ENCODE assay signal across 29 mouse cellular contexts in genomic region chr8:48439491-48439890, GRCm38 (mm10).
DNase-seq lines count a peak whose midpoint lies in the region; ATAC-seq lines count a peak whose summit lies in the region.
"Had no signal": no experiment of that assay in that cellular context is flagged by ENCODE, and none has a peak within 500 bp of the region (broad histone marks: within the 10 kb centered on the region; RNA-seq: fewer than 3 reads in every experiment).

No protein-coding gene starts in this region.

- no peaks in the 10 kb centered on the region for H3K27me3 ChIP-seq in kidney, embryonic 16.5 days (ENCODE audit: insufficient read depth, low read length)
- H3K27me3 ChIP-seq in neural tube, embryonic 15.5 days (replicated peaks): no peaks in the 10 kb centered on the region
- H3K27me3 ChIP-seq: CH12.LX; embryonic facial prominence, embryonic 13.5 days; forebrain, embryonic 13.5 days; heart, embryonic 13.5 days had no signal

- no peak overlapping the region for H3K4me3 ChIP-seq in kidney, embryonic 16.5 days (ENCODE audit: low read length)
- no peak overlapping the region for H3K4me3 ChIP-seq in neural tube, embryonic 15.5 days (replicated peaks)
- H3K4me3 ChIP-seq: embryonic facial prominence, embryonic 10.5 days; embryonic facial prominence, embryonic 13.5 days; erythroblast, embryonic 14.5 days; forebrain, embryonic 13.5 days; heart, adult 2 months; heart, embryonic 10.5 days; heart, embryonic 13.5 days had no signal

- H3K4me2 ChIP-seq in kidney, embryonic 16.5 days (replicated peaks; ENCODE audit: low read depth, low read length): peak overlapping the region; percentile 12; the same call in 1 of the 2 replicates
- no peak overlapping the region for H3K4me2 ChIP-seq in neural tube, embryonic 15.5 days
- H3K4me2 ChIP-seq: embryonic facial prominence, embryonic 13.5 days; forebrain, embryonic 13.5 days; heart, embryonic 13.5 days; hindbrain, embryonic 14.5 days had no signal

- H3K36me3 ChIP-seq in kidney, embryonic 16.5 days (ENCODE audit: insufficient read depth, low read length): no peaks in the 10 kb centered on the region
- H3K36me3 ChIP-seq in neural tube, embryonic 15.5 days: no peaks in the 10 kb centered on the region
- H3K36me3 ChIP-seq: heart, embryonic 10.5 days had no signal

- 69% methylated on average over 12 of the region's 12 CpGs for WGBS in kidney, embryonic 16.5 days
- 53% methylated on average over 12 of the region's 12 CpGs for WGBS in neural tube, embryonic 15.5 days

- peaks cover 8% of the 10 kb centered on the region for H3K4me1 ChIP-seq in kidney, embryonic 16.5 days (ENCODE audit: insufficient read depth, low read length)
- peaks cover 12% of the 10 kb centered on the region for H3K4me1 ChIP-seq in neural tube, embryonic 15.5 days

- ATAC-seq in kidney, embryonic 16.5 days (ENCODE audit: low FRiP score, low TSS enrichment): no peak
- ATAC-seq in neural tube, embryonic 15.5 days (ENCODE audit: low FRiP score): peak; percentile 33; the same call in 1 of the 2 replicates
- ATAC-seq: forebrain, embryonic 13.5 days; forebrain, embryonic 16.5 days; hindbrain, postnatal 0 days; inflammation-experienced regulatory T-cells, adult 6 months had no signal

- H3K27ac ChIP-seq in kidney, embryonic 16.5 days (ENCODE audit: low read length): no peak overlapping the region
- H3K27ac ChIP-seq in neural tube, embryonic 15.5 days (replicated peaks): no peak overlapping the region
- H3K27ac ChIP-seq: embryonic facial prominence, embryonic 10.5 days; embryonic facial prominence, embryonic 13.5 days; forebrain, embryonic 13.5 days; heart, adult 2 months; heart, embryonic 10.5 days; heart, embryonic 13.5 days; hindbrain, embryonic 14.5 days; hindbrain, postnatal 0 days had no signal

- no peak for DNase-seq in kidney, postnatal 25 days
- DNase-seq in neural tube, embryonic 10.5 days (ENCODE audit: extremely low spot score, low spot score): no peak
- peak; percentile 74 for DNase-seq in R1 (ENCODE audit: low read depth, low spot score)
- DNase-seq in cerebellum, postnatal 10 days: no peak
- DNase-seq: adrenal gland, postnatal 10 days; adrenal gland, postnatal 36 days; B cell, adult 2 months; cerebellum, adult 18-20 months; cerebellum, adult 9-11 months; cerebellum, postnatal 36 days; embryo, embryonic 11 days; gastrocnemius, postnatal 10 days; gastrocnemius, postnatal 36 days; heart, adult 2 months; heart, postnatal 14 days; heart, postnatal 4 days had no signal

- no peak overlapping the region for H3K9ac ChIP-seq in kidney, embryonic 16.5 days (replicated peaks; ENCODE audit: low read length)
- H3K9ac ChIP-seq in neural tube, embryonic 15.5 days (replicated peaks): no peak overlapping the region
- H3K9ac ChIP-seq: embryonic facial prominence, embryonic 13.5 days; forebrain, embryonic 13.5 days; heart, embryonic 13.5 days; hindbrain, embryonic 14.5 days had no signal

- H3K9me3 ChIP-seq in kidney, embryonic 16.5 days (ENCODE audit: low read length): no peaks in the 10 kb centered on the region
- H3K9me3 ChIP-seq in neural tube, embryonic 15.5 days (replicated peaks): no peaks in the 10 kb centered on the region
- H3K9me3 ChIP-seq: embryonic facial prominence, embryonic 10.5 days; embryonic facial prominence, embryonic 13.5 days; forebrain, embryonic 13.5 days; heart, embryonic 10.5 days; heart, embryonic 13.5 days had no signal
